Mouse (Mus musculus) neural tube, embryonic 14.5 days (tissue): ENCODE data around the gene Dnaja3. TPM values are rescaled to one million over a fixed set of nuclear protein-coding genes. Genes with fewer than 3 reads are reported as not detected.

Source experiments
- polyA plus RNA-seq: library from polyadenylated mRNA; unstranded; fragments of >200 nt; fragmentation: Nextera tagmentation; extraction: Ambion mirVana; gene quantifications from 2 replicates; pipeline ENCODE4 v1.2.1, GENCODE M21; 2014

The Dnaja3 gene
- polyA plus RNA-seq, 1 experiment from 2014 or later, result 55.0 TPM

Other genes starting within 250 kb of the Dnaja3 start
- 6.4 and 6.7 TPM in 2 replicates for gene Adcy9, start 219.5 kb upstream of the Dnaja3 start, polyA plus RNA-seq
- gene Srl, start 98.2 kb upstream of the Dnaja3 start, polyA plus RNA-seq, result 22.7 and 30.7 TPM in 2 replicates
- gene Tfap4, start 80.1 kb upstream of the Dnaja3 start, polyA plus RNA-seq, result 7.2 and 7.8 TPM in 2 replicates
- 13.2 and 20.3 TPM in 2 replicates for gene Glis2, start 45.3 kb upstream of the Dnaja3 start, polyA plus RNA-seq
- 179 and 194 TPM in 2 replicates for gene Pam16, start 15.0 kb upstream of the Dnaja3 start, polyA plus RNA-seq
- gene Vasn, start within 50 bp of the Dnaja3 start, polyA plus RNA-seq, result 4.4 and 6.3 TPM in 2 replicates
- 28.0 and 28.6 TPM in 2 replicates for gene Coro7, start 39.8 kb downstream of the Dnaja3 start, polyA plus RNA-seq
- gene Nmral1, start 79.4 kb downstream of the Dnaja3 start, polyA plus RNA-seq, result 57.2 and 63.7 TPM in 2 replicates
- gene Hmox2, start 86.4 kb downstream of the Dnaja3 start, polyA plus RNA-seq, result 106 and 126 TPM in 2 replicates
- gene Cdip1, start 150.3 kb downstream of the Dnaja3 start, polyA plus RNA-seq, result 125 TPM in 2 replicates
- gene 4930562C15Rik, start 195.4 kb downstream of the Dnaja3 start, polyA plus RNA-seq, result 0.85 and 0.86 TPM in 2 replicates
- 63.6 and 65.0 TPM in 2 replicates for gene Ubald1, start 240.3 kb downstream of the Dnaja3 start, polyA plus RNA-seq
- gene Mgrn1, start 246.3 kb downstream of the Dnaja3 start, polyA plus RNA-seq, result 125 and 128 TPM in 2 replicates